Mouse (Mus musculus): ENCODE measurements at regions not wholly inside any gene's neighbourhood (a gene's known extent, or its start where the extent isn't known, plus 50 kb on each side); places are given as distances from the start of the nearest gene placed in this dataset.

- TF ChIP-seq CTCF (IDR thresholded peaks at IDR 0.05; ENCODE audit: extremely low read depth, insufficient read depth, insufficient read length, insufficient replicate concordance) (no peak), POLR2A (IDR thresholded peaks at IDR 0.05; ENCODE audit: low read depth, low read length) (no peak)
Observed at GRCm38 (mm10) chr14:104694174-104694803, 171.8 kb upstream of the Rnf219 start.

All from spleen, adult 2 months (tissue).